Mouse (Mus musculus) midbrain, embryonic 11.5 days (tissue): ENCODE data around the gene Immp2l. TPM values are rescaled to one million over a fixed set of nuclear protein-coding genes. Genes with fewer than 3 reads are reported as not detected.
"Not testable (repeated sequence)": the region's sequence is repeated elsewhere in the genome, so short reads cannot be mapped to it uniquely, and the experiment has no call there.

Experiments used
- ATAC-seq: fragments of 200-750 bp; cut with Nextera tagmentation; 2 replicates; pipeline ENCODE4 v1.8.0; 2017; ENCODE audit warnings: moderate TSS enrichment, moderate library complexity; ENCODE audit not compliant: low FRiP score
- DNase-seq: peaks from one replicate; pipeline ENCODE4 v3.0.0; 2015; ENCODE audit warnings: low spot score; ENCODE audit errors: missing footprints
- H3K27ac ChIP-seq: fragments of 300-500 bp; sonication (generic); 2 replicates; pipeline ENCODE4 v1.5.1; 2014; ENCODE audit warnings: low read depth, low read length
- H3K27me3 ChIP-seq: fragments of 300-500 bp; sonication (generic); 2 replicates; pipeline ENCODE4 v1.6.1; 2014; ENCODE audit warnings: mild to moderate bottlenecking, low read length, moderate library complexity, mixed read lengths; ENCODE audit not compliant: control insufficient read depth, insufficient read depth
- H3K36me3 ChIP-seq: fragments of 300-500 bp; sonication (generic); 2 replicates; pipeline ENCODE4 v1.6.1; 2014; ENCODE audit warnings: mild to moderate bottlenecking, low read length, moderate library complexity, mixed read lengths; ENCODE audit not compliant: control insufficient read depth, insufficient read depth
- H3K4me1 ChIP-seq: fragments of 300-500 bp; sonication (generic); 2 replicates; pipeline ENCODE4 v1.6.1; 2014; ENCODE audit warnings: low read length; ENCODE audit not compliant: control insufficient read depth, insufficient read depth
- H3K4me2 ChIP-seq: fragments of 300-500 bp; sonication (generic); 2 replicates; pipeline ENCODE4 v1.6.1; 2014; ENCODE audit warnings: mild to moderate bottlenecking, moderate library complexity
- H3K4me3 ChIP-seq: fragments of 300-500 bp; sonication (generic); 2 replicates; pipeline ENCODE4 v1.5.1; 2014; ENCODE audit warnings: low read depth, low read length
- H3K9ac ChIP-seq: fragments of 300-500 bp; sonication (generic); 2 replicates; pipeline ENCODE4 v1.6.1; 2014; ENCODE audit warnings: low read length
- H3K9me3 ChIP-seq: fragments of 300-500 bp; sonication (generic); 2 replicates; pipeline ENCODE4 v1.6.1; 2016; ENCODE audit warnings: low read length; ENCODE audit not compliant: control insufficient read depth
- WGBS: fragments of 180-500 bp; shearing (Covaris S2); extraction: QIAGEN DNeasy Blood & Tissue Kit; methylation state at CpG from one replicate; pipeline ENCODE4 v1.1.7; 2014; 5-methylcytosine and 5-hydroxymethylcytosine counted together
- polyA plus RNA-seq: library from polyadenylated mRNA; unstranded; fragments of >200 nt; fragmentation: Nextera tagmentation; extraction: Ambion mirVana; gene quantifications from 2 replicates; pipeline ENCODE4 v1.2.1, GENCODE M21; 2014

The Immp2l gene
- polyA plus RNA-seq, 1 experiment from 2014 or later = 9.1 TPM

GRCm38 (mm10) chr12:40991647-40992046 lies 32.2 kb upstream of the Immp2l start:
- DNase-seq (no peak), ATAC-seq (no peak)
- 61% methylated on average over 4 of the region's 4 CpGs for WGBS

GRCm38 (mm10) chr12:40992237-40992636 lies 31.7 kb upstream of the Immp2l start:
- H3K4me2 ChIP-seq, DNase-seq, H3K9ac ChIP-seq, H3K9me3 ChIP-seq, ATAC-seq, H3K36me3 ChIP-seq, H3K4me3 ChIP-seq, H3K27ac ChIP-seq, H3K4me1 ChIP-seq, H3K27me3 ChIP-seq: not testable (repeated sequence)
- WGBS = 71% methylated on average over 1 of the region's 1 CpGs

More at GRCm38 (mm10) chr12:40991647-40992046, 32.2 kb upstream of the Immp2l start:
- Histone ChIP-seq H3K9me3 (no peaks in the 10 kb centered on the region), H3K4me2 (no peak overlapping the region), H3K4me3 (no peak overlapping the region), H3K36me3 (no peaks in the 10 kb centered on the region), H3K27ac (no peak overlapping the region), H3K27me3 (no peaks in the 10 kb centered on the region), H3K9ac (no peak overlapping the region), H3K4me1 (no peaks in the 10 kb centered on the region)

- H3K4me3 ChIP-seq = no peak overlapping the region
- no peaks in the 10 kb centered on the region for H3K27me3 ChIP-seq
- H3K4me2 ChIP-seq = no peak overlapping the region
- DNase-seq (no peak), ATAC-seq (no peak)
- no peak overlapping the region for H3K27ac ChIP-seq
- no peaks in the 10 kb centered on the region for H3K9me3 ChIP-seq
- WGBS = 79% methylated on average over 2 of the region's 2 CpGs
- H3K9ac ChIP-seq = no peak overlapping the region
- H3K4me1 ChIP-seq = no peaks in the 10 kb centered on the region
- no peaks in the 10 kb centered on the region for H3K36me3 ChIP-seq
Observed at GRCm38 (mm10) chr12:40994846-40995245, 29.0 kb upstream of the Immp2l start.

GRCm38 (mm10) chr12:40995618-40996370 lies 28.1 kb upstream of the Immp2l start:
- H3K4me1 ChIP-seq = no peaks in the 10 kb centered on the region
- no peak for ATAC-seq

GRCm38 (mm10) chr12:41022516-41022915 lies 1.4 kb upstream of the Immp2l start:
- Histone ChIP-seq H3K4me2 (no peak overlapping the region), H3K9me3 (no peaks in the 10 kb centered on the region), H3K9ac (no peak overlapping the region), H3K4me3 (no peak overlapping the region), H3K27me3 (no peaks in the 10 kb centered on the region), H3K4me1 (0 out of 2 replicates have a peak, but pooled peaks cover 2% of the 10 kb centered on the region), H3K36me3 (no peaks in the 10 kb centered on the region), H3K27ac (no peak overlapping the region)
- DNase-seq = no peak
- WGBS = 94% methylated on average over 1 of the region's 1 CpGs
- ATAC-seq = no peak

More at GRCm38 (mm10) chr12:40995618-40996370, 28.1 kb upstream of the Immp2l start:
- H3K27ac ChIP-seq = no peak overlapping the region
- H3K9me3 ChIP-seq = no peaks in the 10 kb centered on the region
- no peak for DNase-seq
- H3K27me3 ChIP-seq = no peaks in the 10 kb centered on the region
- no peak overlapping the region for H3K4me2 ChIP-seq
- WGBS = 75% methylated on average over 9 of the region's 9 CpGs
- H3K9ac ChIP-seq = no peak overlapping the region
- no peak overlapping the region for H3K4me3 ChIP-seq
- no peaks in the 10 kb centered on the region for H3K36me3 ChIP-seq

GRCm38 (mm10) chr12:41024512-41024911 lies 622 bp downstream of the Immp2l start:
- H3K4me1 ChIP-seq = 0 out of 2 replicates have a peak, but pooled peaks cover 2% of the 10 kb centered on the region
- no peak for DNase-seq
- no peak overlapping the region for H3K27ac ChIP-seq
- H3K4me3 ChIP-seq = peak overlapping the region; percentile 66
- H3K27me3 ChIP-seq = no peaks in the 10 kb centered on the region
- H3K4me2 ChIP-seq = peak overlapping the region; percentile 68
- no peaks in the 10 kb centered on the region for H3K9me3 ChIP-seq
- no peak for ATAC-seq
- H3K9ac ChIP-seq = peak overlapping the region; percentile 85
- no peaks in the 10 kb centered on the region for H3K36me3 ChIP-seq
- WGBS = 19% methylated on average over 9 of the region's 9 CpGs

GRCm38 (mm10) chr12:41027485-41027884 lies 3.6 kb downstream of the Immp2l start:
- Histone ChIP-seq H3K9me3 (no peaks in the 10 kb centered on the region), H3K4me1 (0 out of 2 replicates have a peak, but pooled peaks cover 2% of the 10 kb centered on the region), H3K4me2 (no peak overlapping the region), H3K27ac (no peak overlapping the region), H3K9ac (no peak overlapping the region), H3K27me3 (no peaks in the 10 kb centered on the region), H3K36me3 (no peaks in the 10 kb centered on the region), H3K4me3 (no peak overlapping the region)
- DNase-seq = no peak
- WGBS = 89% methylated on average over 6 of the region's 6 CpGs
- ATAC-seq = no peak

GRCm38 (mm10) chr12:41031119-41031518 lies 7.2 kb downstream of the Immp2l start:
- no peak for ATAC-seq

GRCm38 (mm10) chr12:41033196-41033595 lies 9.3 kb downstream of the Immp2l start:
- Histone ChIP-seq H3K36me3 (no peaks in the 10 kb centered on the region), H3K9ac (no peak overlapping the region), H3K4me3 (no peak overlapping the region), H3K4me1 (no peaks in the 10 kb centered on the region), H3K4me2 (no peak overlapping the region), H3K27me3 (no peaks in the 10 kb centered on the region), H3K9me3 (no peaks in the 10 kb centered on the region), H3K27ac (no peak overlapping the region)
- ATAC-seq (no peak), DNase-seq (no peak)
- 89% methylated on average over 3 of the region's 3 CpGs for WGBS

More at GRCm38 (mm10) chr12:41031119-41031518, 7.2 kb downstream of the Immp2l start:
- Histone ChIP-seq H3K4me1 (no peaks in the 10 kb centered on the region), H3K27ac (no peak overlapping the region), H3K9me3 (no peaks in the 10 kb centered on the region), H3K9ac (no peak overlapping the region), H3K36me3 (no peaks in the 10 kb centered on the region), H3K4me3 (no peak overlapping the region), H3K4me2 (no peak overlapping the region), H3K27me3 (no peaks in the 10 kb centered on the region)
- DNase-seq = no peak
- WGBS = 95% methylated on average over 2 of the region's 2 CpGs
